Mouse (Mus musculus): ENCODE measurements around the gene Ube2h. TPM values are rescaled to one million over a fixed set of nuclear protein-coding genes. Genes with fewer than 3 reads are reported as not detected.

Ube2h gene
- total and polyA plus RNA-seq, 3 experiments, result 29.4 to 61.7 (median 61.5) TPM

GRCm38 (mm10) chr6:30299116-30299515, 5.2 kb downstream of the Ube2h start:
- intact Hi-C loops (cut with DNase I), result loop anchor here (2.0 kb wide), 1 partner anchor 38 kb away; no protein-coding TSS in a partner anchor
- Histone ChIP-seq H3K27ac (peak overlapping the region; percentile 93), H3K36me3 (ENCODE audit: control insufficient read depth, insufficient read depth, low read length) (peaks cover 21% of the 10 kb centered on the region), H3K9ac (ENCODE audit: low read depth, low read length) (no peak overlapping the region), H3K27me3 (ENCODE audit: control insufficient read depth, insufficient read depth, low read length) (no peaks in the 10 kb centered on the region), H3K79me2 (replicated peaks; ENCODE audit: control insufficient read depth, insufficient read depth, low read length) (peaks cover 4% of the 10 kb centered on the region), H3K4me3 (no peak overlapping the region), H3K4me1 (ENCODE audit: control insufficient read depth, insufficient read depth, low read length) (peaks cover 4% of the 10 kb centered on the region; the same call in 1 of the 2 replicates)
- TF ChIP-seq EP300 (IDR thresholded peaks at IDR 0.05; ENCODE audit: insufficient read depth, low read depth, low read length), result no peak
- no peak for TF ChIP-seq POLR2A (IDR thresholded peaks at IDR 0.05; ENCODE audit: insufficient read depth, low read depth, low read length)
- no peak for TF ChIP-seq CTCF (IDR thresholded peaks at IDR 0.05)
- no peak for DNase-seq
- 38% methylated on average over 1 of the region's 1 CpGs for WGBS

DNA sequence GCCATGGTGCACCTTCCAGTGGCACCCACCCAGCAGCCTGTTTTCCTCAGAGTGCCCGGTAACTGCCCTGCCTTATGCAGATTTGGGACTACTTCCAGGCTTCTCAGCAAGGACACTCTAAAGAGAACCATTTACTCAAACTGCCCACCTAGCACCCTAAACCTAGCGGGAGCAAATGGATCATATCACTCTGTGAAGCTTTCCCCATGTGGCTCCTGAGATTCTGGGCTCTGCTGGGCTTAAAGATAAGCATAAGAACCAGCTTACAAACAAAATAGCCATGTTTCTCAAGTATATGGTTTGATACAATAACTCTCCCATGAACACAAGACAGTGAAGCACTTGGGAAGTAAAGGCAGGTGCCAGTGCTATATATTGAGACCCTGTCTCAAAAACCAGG, 11.8 kb downstream of the Ube2h start:
- peaks cover 11% of the 10 kb centered on the region for H3K79me2 ChIP-seq (replicated peaks; ENCODE audit: control insufficient read depth, insufficient read depth, low read length)
- intact Hi-C loops (cut with DNase I), result no loop called here
- no peak overlapping the region for H3K9ac ChIP-seq (ENCODE audit: low read depth, low read length)
- no peaks in the 10 kb centered on the region for H3K27me3 ChIP-seq (ENCODE audit: control insufficient read depth, insufficient read depth, low read length)
- WGBS, result 69% methylated on average over 2 of the region's 2 CpGs
- no peak overlapping the region for H3K4me3 ChIP-seq
- no peak overlapping the region for H3K27ac ChIP-seq
- no peak for TF ChIP-seq EP300 (IDR thresholded peaks at IDR 0.05; ENCODE audit: insufficient read depth, low read depth, low read length)
- TF ChIP-seq POLR2A (IDR thresholded peaks at IDR 0.05; ENCODE audit: insufficient read depth, low read depth, low read length), result no peak
- no peak for TF ChIP-seq CTCF (IDR thresholded peaks at IDR 0.05)
- no peak for DNase-seq
- H3K4me1 ChIP-seq (ENCODE audit: control insufficient read depth, insufficient read depth, low read length), result no peaks in the 10 kb centered on the region; the same call in 1 of the 2 replicates
- H3K36me3 ChIP-seq (ENCODE audit: control insufficient read depth, insufficient read depth, low read length), result peaks cover 14% of the 10 kb centered on the region

- H3K4me1 ChIP-seq (ENCODE audit: control insufficient read depth, insufficient read depth, low read length), result peaks cover 6% of the 10 kb centered on the region
- H3K79me2 ChIP-seq (replicated peaks; ENCODE audit: control insufficient read depth, insufficient read depth, low read length), result peaks cover 12% of the 10 kb centered on the region
- no peak overlapping the region; the same call in 1 of the 2 replicates for H3K27ac ChIP-seq
- no peak overlapping the region for H3K9ac ChIP-seq (ENCODE audit: low read depth, low read length)
- intact Hi-C loops (cut with DNase I), result no loop called here
- H3K36me3 ChIP-seq (ENCODE audit: control insufficient read depth, insufficient read depth, low read length), result peaks cover 33% of the 10 kb centered on the region
- peak; percentile 31 to 48 for DNase-seq
- TF ChIP-seq CTCF (IDR thresholded peaks at IDR 0.05) (no peak), EP300 (IDR thresholded peaks at IDR 0.05; ENCODE audit: insufficient read depth, low read depth, low read length) (no peak), POLR2A (IDR thresholded peaks at IDR 0.05; ENCODE audit: insufficient read depth, low read depth, low read length) (no peak)
- H3K4me3 ChIP-seq, result no peak overlapping the region
- no peaks in the 10 kb centered on the region for H3K27me3 ChIP-seq (ENCODE audit: control insufficient read depth, insufficient read depth, low read length)
- WGBS, result 58% methylated on average over 6 of the region's 6 CpGs
These were observed 16.4 kb downstream of the Ube2h start for GRCm38 (mm10) chr6:30287958-30288357.

- Histone ChIP-seq H3K4me3 (no peak overlapping the region), H3K79me2 (replicated peaks; ENCODE audit: control insufficient read depth, insufficient read depth, low read length) (peaks cover 11% of the 10 kb centered on the region), H3K9ac (ENCODE audit: low read depth, low read length) (no peak overlapping the region), H3K4me1 (ENCODE audit: control insufficient read depth, insufficient read depth, low read length) (peaks cover 9% of the 10 kb centered on the region), H3K36me3 (ENCODE audit: control insufficient read depth, insufficient read depth, low read length) (peaks cover 35% of the 10 kb centered on the region), H3K27me3 (ENCODE audit: control insufficient read depth, insufficient read depth, low read length) (no peaks in the 10 kb centered on the region), H3K27ac (peak overlapping the region; percentile 55)
- no peak for DNase-seq
- TF ChIP-seq POLR2A (IDR thresholded peaks at IDR 0.05; ENCODE audit: insufficient read depth, low read depth, low read length) (no peak), EP300 (IDR thresholded peaks at IDR 0.05; ENCODE audit: insufficient read depth, low read depth, low read length) (no peak), CTCF (IDR thresholded peaks at IDR 0.05) (no peak)
- intact Hi-C loops (cut with DNase I), result no loop called here
These were observed 17.7 kb downstream of the Ube2h start for GRCm38 (mm10) chr6:30286642-30287041.

DNA sequence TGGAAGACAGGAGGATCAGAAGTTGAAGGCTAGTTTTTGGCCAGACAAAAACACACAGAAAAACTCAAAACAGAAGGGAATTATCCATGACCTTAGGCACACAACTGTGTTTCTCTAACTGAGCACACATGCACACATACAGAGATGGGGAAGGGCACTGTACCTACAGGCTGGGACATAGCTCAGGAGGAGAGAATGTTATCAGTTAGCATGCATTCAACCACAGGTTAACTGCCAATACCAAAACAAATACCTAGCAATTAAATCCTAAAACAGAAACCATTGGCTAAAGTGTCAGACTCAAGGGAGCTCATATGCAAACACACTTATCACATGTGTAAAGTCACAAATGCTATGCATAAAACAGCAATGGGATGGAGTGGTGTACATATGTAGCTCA, 20.2 kb downstream of the Ube2h start:
- no peak for TF ChIP-seq POLR2A (IDR thresholded peaks at IDR 0.05; ENCODE audit: insufficient read depth, low read depth, low read length)
- TF ChIP-seq CTCF (IDR thresholded peaks at IDR 0.05), result no peak
- TF ChIP-seq EP300 (IDR thresholded peaks at IDR 0.05; ENCODE audit: insufficient read depth, low read depth, low read length), result no peak
- Histone ChIP-seq H3K9ac (ENCODE audit: low read depth, low read length) (no peak overlapping the region), H3K4me1 (ENCODE audit: control insufficient read depth, insufficient read depth, low read length) (peaks cover 11% of the 10 kb centered on the region), H3K79me2 (replicated peaks; ENCODE audit: control insufficient read depth, insufficient read depth, low read length) (peaks cover 13% of the 10 kb centered on the region), H3K36me3 (ENCODE audit: control insufficient read depth, insufficient read depth, low read length) (peaks cover 32% of the 10 kb centered on the region), H3K4me3 (no peak overlapping the region), H3K27ac (no peak overlapping the region), H3K27me3 (ENCODE audit: control insufficient read depth, insufficient read depth, low read length) (no peaks in the 10 kb centered on the region)
- no peak for DNase-seq
- intact Hi-C loops (cut with DNase I), result no loop called here

GRCm38 (mm10) chr6:30282361-30282760, 22.0 kb downstream of the Ube2h start:
- H3K4me1 ChIP-seq (ENCODE audit: control insufficient read depth, insufficient read depth, low read length), result peaks cover 12% of the 10 kb centered on the region
- peaks cover 42% of the 10 kb centered on the region for H3K36me3 ChIP-seq (ENCODE audit: control insufficient read depth, insufficient read depth, low read length)
- H3K27ac ChIP-seq, result no peak overlapping the region

More at GRCm38 (mm10) chr6:30282361-30282760, 22.0 kb downstream of the Ube2h start:
- H3K4me3 ChIP-seq, result no peak overlapping the region
- no peak overlapping the region for H3K9ac ChIP-seq (ENCODE audit: low read depth, low read length)
- no peak for TF ChIP-seq CTCF (IDR thresholded peaks at IDR 0.05)
- no peak for TF ChIP-seq EP300 (IDR thresholded peaks at IDR 0.05; ENCODE audit: insufficient read depth, low read depth, low read length)
- no peak for TF ChIP-seq POLR2A (IDR thresholded peaks at IDR 0.05; ENCODE audit: insufficient read depth, low read depth, low read length)
- H3K27me3 ChIP-seq (ENCODE audit: control insufficient read depth, insufficient read depth, low read length), result no peaks in the 10 kb centered on the region
- WGBS, result 74% methylated on average over 2 of the region's 2 CpGs
- DNase-seq, result no peak
- H3K79me2 ChIP-seq (replicated peaks; ENCODE audit: control insufficient read depth, insufficient read depth, low read length), result peaks cover 9% of the 10 kb centered on the region
- intact Hi-C loops (cut with DNase I), result no loop called here

All from heart, adult 2 months (tissue).